Mouse (Mus musculus) bone marrow, adult 2 months (tissue): ENCODE results near the gene Tbk1.

Experiments
- CTCF ChIP-seq: fragments of 200-500 bp; IDR thresholded peaks from 2 replicates; pipeline ENCODE4 v1.5.1; 2011; ENCODE audit warnings: low read length, control low read depth; ENCODE audit not compliant: control insufficient read depth, insufficient read depth
- POLR2A ChIP-seq: fragments of 200-500 bp; IDR thresholded peaks from 2 replicates; pipeline ENCODE4 v1.6.1; 2011; ENCODE audit warnings: low read depth, mild to moderate bottlenecking, control low read depth, low read length, borderline replicate concordance; ENCODE audit not compliant: control insufficient read depth

DNA sequence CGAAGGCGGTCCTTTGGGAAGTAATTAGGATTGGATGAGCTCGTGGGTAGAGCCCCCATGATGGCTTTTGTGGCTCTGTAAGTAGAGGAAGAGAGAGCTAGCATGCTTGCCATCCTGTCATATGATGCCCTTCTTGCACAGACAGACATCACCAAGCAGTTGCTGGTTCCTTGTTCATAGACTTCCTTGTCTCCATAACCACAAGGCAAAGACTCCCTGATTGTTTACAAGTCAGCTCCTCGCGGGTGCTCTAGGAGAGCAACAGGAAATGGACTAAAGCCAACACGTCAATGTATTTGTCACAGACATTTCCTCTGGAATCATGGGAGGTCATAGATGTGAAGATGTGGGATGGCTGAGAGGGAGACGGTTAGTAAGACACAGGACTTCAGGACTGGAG, 90.0 kb downstream of the Tbk1 start:
- TF ChIP-seq CTCF (no peak), POLR2A (no peak)
